Mouse (Mus musculus) CH12.LX (cell line): ENCODE results near the gene Prelp. TPM values are rescaled to one million over a fixed set of nuclear protein-coding genes. Genes with fewer than 3 reads are reported as not detected.

Source experiments
- DNase-seq: peaks from one replicate; pipeline ENCODE4 v3.0.0-alpha.2; 2013; ENCODE audit errors: extremely low read depth
- H3K27ac ChIP-seq: 2 replicates; pipeline ENCODE4 v1.5.1; 2012; ENCODE audit warnings: low read depth, mild to moderate bottlenecking, control low read depth, moderate library complexity; ENCODE audit not compliant: insufficient read depth
- H3K27me3 ChIP-seq: replicated peaks from 2 replicates; pipeline ENCODE3; 2012; ENCODE audit warnings: inconsistent platforms
- H3K36me3 ChIP-seq, 2 experiments: replicated peaks in 1 of 2; 2 replicates each; pipeline versions ENCODE3 to v1.6.1; 2012; ENCODE audit warnings: inconsistent platforms in 1 of 2, low read length in 1 of 2, mild to moderate bottlenecking in 1 of 2, mixed read lengths in 1 of 2, moderate library complexity in 1 of 2; ENCODE audit not compliant: control insufficient read depth in 1 of 2, insufficient read depth in 1 of 2
- H3K4me1 ChIP-seq, 2 experiments: 2 replicates each; pipeline ENCODE4 v1.6.1; 2012; ENCODE audit warnings: inconsistent platforms in 1 of 2, moderate library complexity in 1 of 2; ENCODE audit not compliant: insufficient read depth in 2 of 2, control insufficient read depth in 1 of 2
- H3K4me2 ChIP-seq: 2 replicates; pipeline ENCODE4 v1.6.1; 2012; ENCODE audit warnings: low read depth, mild to moderate bottlenecking, control low read depth; ENCODE audit not compliant: poor library complexity, insufficient read depth, severe bottlenecking
- H3K4me3 ChIP-seq, 3 experiments: fragments of 150-350 bp in 1 of 3; sonication (generic) in 1 of 3; replicated peaks in 1 of 3; 2 replicates each; pipeline versions ENCODE3 to v1.5.1; 2011 to 2012; ENCODE audit warnings: low read depth in 2 of 3, low read length in 2 of 3, mild to moderate bottlenecking in 2 of 3, moderate library complexity in 2 of 3, control low read depth in 1 of 3, improper control_type of control experiment in 1 of 3, inconsistent platforms in 1 of 3, mixed read lengths in 1 of 3; ENCODE audit not compliant: poor library complexity in 1 of 3
- H3K79me2 ChIP-seq: replicated peaks from 2 replicates; pipeline ENCODE4 v1.6.1; 2012; ENCODE audit warnings: mild to moderate bottlenecking, moderate library complexity; ENCODE audit not compliant: control insufficient read depth, poor library complexity, insufficient read depth, severe bottlenecking; ENCODE audit errors: extremely low read depth
- H3K9ac ChIP-seq: 2 replicates; pipeline ENCODE4 v1.6.1; 2012; ENCODE audit warnings: low read depth, mild to moderate bottlenecking, control low read depth, moderate library complexity; ENCODE audit not compliant: insufficient read depth
- H3K9me3 ChIP-seq: replicated peaks from 2 replicates; pipeline ENCODE3; 2012; ENCODE audit warnings: low read length, inconsistent platforms, mixed read lengths
- BHLHE40 ChIP-seq: IDR thresholded peaks from 2 replicates; pipeline ENCODE4 v1.6.1; 2011; ENCODE audit warnings: mild to moderate bottlenecking, low read depth, low read length, improper control_type of control experiment
- CTCF ChIP-seq, 2 experiments: IDR thresholded peaks in 1 of 2; conservative IDR thresholded peaks in 1 of 2; 2 replicates each; pipeline ENCODE4 v1.5.1; 2011 to 2012; ENCODE audit warnings: low read depth in 2 of 2, low read length in 2 of 2, improper control_type of control experiment in 1 of 2, inconsistent platforms in 1 of 2, mild to moderate bottlenecking in 1 of 2, moderate library complexity in 1 of 2
- ELF1 ChIP-seq: IDR thresholded peaks from 2 replicates; pipeline ENCODE4 v1.6.1; 2014; ENCODE audit warnings: low read depth, mild to moderate bottlenecking, inconsistent platforms, low read length, improper control_type of control experiment
- EP300 ChIP-seq: IDR thresholded peaks from 2 replicates; pipeline ENCODE4 v1.6.1; 2011; ENCODE audit warnings: low read length, improper control_type of control experiment
- JUND ChIP-seq: conservative IDR thresholded peaks from 2 replicates; pipeline ENCODE4 v1.6.1; 2011; ENCODE audit warnings: low read depth, low read length, improper control_type of control experiment
- KAT2A ChIP-seq: IDR thresholded peaks from 2 replicates; pipeline ENCODE4 v1.6.1; 2012; ENCODE audit warnings: low read length, improper control_type of control experiment, inconsistent platforms; ENCODE audit not compliant: insufficient replicate concordance
- MXI1 ChIP-seq: IDR thresholded peaks from 2 replicates; pipeline ENCODE4 v1.6.1; 2011; ENCODE audit warnings: mild to moderate bottlenecking, low read depth, low read length, improper control_type of control experiment
- NELFE ChIP-seq: IDR thresholded peaks from 2 replicates; pipeline ENCODE4 v1.6.1; 2011; ENCODE audit warnings: low read depth, low read length, improper control_type of control experiment
- PAX5 ChIP-seq: IDR thresholded peaks from 2 replicates; pipeline ENCODE4 v1.6.1; 2012; ENCODE audit warnings: low read length, inconsistent platforms, mixed read lengths
- RAD21 ChIP-seq: IDR thresholded peaks from 2 replicates; pipeline ENCODE4 v1.6.1; 2011; ENCODE audit warnings: low read depth, mild to moderate bottlenecking, low read length, improper control_type of control experiment, moderate library complexity
- UBTF ChIP-seq: IDR thresholded peaks from 2 replicates; pipeline ENCODE4 v1.6.1; 2012; ENCODE audit warnings: low read depth, mild to moderate bottlenecking, inconsistent platforms, low read length, improper control_type of control experiment, moderate library complexity
- USF1 ChIP-seq: IDR thresholded peaks from 2 replicates; pipeline ENCODE4 v1.6.1; 2014; ENCODE audit warnings: low read depth, mild to moderate bottlenecking, inconsistent platforms, low read length, improper control_type of control experiment
- USF2 ChIP-seq: conservative IDR thresholded peaks from 2 replicates; pipeline ENCODE4 v1.6.1; 2011; ENCODE audit warnings: low read depth, low read length, improper control_type of control experiment
- ZC3H11A ChIP-seq: IDR thresholded peaks from 2 replicates; pipeline ENCODE4 v1.6.1; 2012; ENCODE audit warnings: low read depth, mild to moderate bottlenecking, inconsistent platforms, low read length, improper control_type of control experiment
- ZMIZ1 ChIP-seq: IDR thresholded peaks from 2 replicates; pipeline ENCODE4 v1.6.1; 2012; ENCODE audit warnings: low read depth, mild to moderate bottlenecking, inconsistent platforms, low read length, improper control_type of control experiment
- ZNF384 ChIP-seq: IDR thresholded peaks from 2 replicates; pipeline ENCODE4 v1.6.1; 2012; ENCODE audit warnings: low read depth, low read length, improper control_type of control experiment, inconsistent platforms
- dilution Hi-C: fragments of 300-500 bp; cut with MboI; formaldehyde crosslinking; loops from 2 replicates; pipeline ENCODE4 v1.14.3; 2020; ENCODE audit warnings: low sequenced_read_pairs; ENCODE audit not compliant: extremely low pct_unique_long_range_greater_than_20kb, extremely low pct_ligation_motif_present
- in situ Hi-C: fragments of 300-500 bp; cut with MboI; formaldehyde crosslinking; loops from 3 replicates; pipeline ENCODE4 v1.14.3; 2019; ENCODE audit warnings: low sequenced_read_pairs, low pct_ligation_motif_present, low pct_unique_long_range_greater_than_20kb, mixed read lengths
- polyA plus RNA-seq: library from polyadenylated mRNA; unstranded; fragments of >175 nt; gene quantifications from 2 replicates; pipeline ENCODE4 v1.2.1, GENCODE M21; 2012; ENCODE audit warnings: low read depth; ENCODE audit not compliant: insufficient read length
- total RNA-seq, 2 experiments: library from RNA; depleted of rRNA; stranded (reverse); fragments of 300-350 nt in 1 of 2; fragments of >200 nt in 1 of 2; gene quantifications; 2 replicates each; pipeline ENCODE4 v1.2.3; 2012 to 2014

Gene Prelp
- total and polyA plus RNA-seq, 3 experiments, result not detected

DNA sequence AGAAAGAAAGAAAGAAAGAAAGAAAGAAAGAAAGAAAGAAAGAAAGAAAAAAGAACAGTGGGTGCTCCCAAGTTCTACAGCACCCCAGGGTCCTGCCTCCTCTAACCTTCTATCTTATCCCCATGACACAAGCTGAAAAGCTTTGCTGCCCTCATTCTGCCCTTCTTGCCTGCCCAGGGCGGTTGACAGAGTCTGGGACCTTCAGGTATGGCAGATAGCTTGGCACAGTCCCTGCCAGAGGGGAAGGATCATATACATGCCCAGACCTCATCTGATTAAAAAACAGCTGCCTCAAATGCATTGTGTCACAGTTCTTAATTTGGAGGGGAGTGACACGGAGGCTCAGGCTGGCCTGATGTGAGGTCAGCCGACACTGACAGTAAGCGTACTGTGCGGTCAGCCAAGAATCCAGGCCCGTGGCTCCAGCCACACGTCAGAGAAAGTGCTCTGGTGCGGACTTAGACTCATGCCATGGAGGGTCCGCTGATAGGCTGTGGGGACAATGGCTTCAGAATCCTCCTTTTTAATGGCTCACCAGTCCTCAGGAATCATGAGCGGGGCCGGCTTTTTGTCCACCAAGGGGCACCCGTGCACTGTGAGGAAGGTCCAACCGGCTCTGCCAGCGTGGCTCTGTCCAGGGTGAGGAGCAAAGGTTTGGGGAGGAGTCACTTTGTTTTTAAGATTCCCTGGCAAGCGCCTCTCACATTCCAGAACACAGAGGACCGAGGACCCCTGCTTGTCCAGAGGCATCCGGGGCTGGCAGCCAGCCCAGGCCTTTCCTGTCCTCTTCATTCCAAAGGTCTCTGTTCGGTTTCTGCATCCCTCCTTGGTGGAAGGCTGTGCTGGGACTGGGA is 40.3 kb upstream of the Prelp start:
- H3K4me3 ChIP-seq, result no peak overlapping the region
- H3K79me2 ChIP-seq, result no peaks in the 10 kb centered on the region
- H3K9me3 ChIP-seq, result no peaks in the 10 kb centered on the region
- no peak overlapping the region for H3K4me2 ChIP-seq
- in situ Hi-C loops, result loop anchor here (10.0 kb wide), 1 partner anchor 53 kb away; no protein-coding TSS in a partner anchor
- H3K9ac ChIP-seq, result no peak overlapping the region
- H3K27ac ChIP-seq, result no peak overlapping the region
- no peak; the same call in none of the 2 replicates for TF ChIP-seq RAD21
- TF ChIP-seq CTCF (conservative IDR thresholded peaks at IDR 0.05 in 1 of 2, IDR thresholded peaks at IDR 0.05 in 1 of 2; ENCODE audit: low read depth in 2 of 2, low read length in 2 of 2), result 0 out of 4 replicates have a peak, but pooled peaks of 1 of the 2 experiments have one; percentile 26
- TF ChIP-seq USF1, result no peak
- H3K27me3 ChIP-seq, result peaks cover 71% of the 10 kb centered on the region
- no peaks in the 10 kb centered on the region for H3K4me1 ChIP-seq
- dilution Hi-C loops, result no loop called here
- no peaks in the 10 kb centered on the region for H3K36me3 ChIP-seq
- no peak for DNase-seq

DNA sequence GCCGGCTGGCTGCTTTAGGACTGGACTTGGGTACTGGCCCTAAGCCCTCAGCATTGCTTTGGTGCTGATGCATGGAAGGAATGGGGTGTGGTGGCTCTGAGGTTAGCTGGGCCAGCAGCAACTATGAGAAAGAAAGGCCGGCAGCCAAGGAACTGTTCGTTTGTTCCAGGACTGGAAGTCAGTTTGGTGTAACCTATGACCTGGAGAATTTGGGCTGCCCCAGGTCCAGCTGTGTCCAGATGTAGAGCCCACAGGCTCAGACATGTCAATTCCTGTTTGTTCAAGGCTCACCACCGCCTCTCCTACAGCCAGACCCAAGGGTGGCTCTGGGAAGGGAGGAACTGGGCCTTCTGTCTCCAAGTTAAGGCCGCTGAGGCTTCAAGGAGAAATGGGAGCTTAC is 38.3 kb upstream of the Prelp start:
- no peaks in the 10 kb centered on the region for H3K4me1 ChIP-seq
- H3K4me2 ChIP-seq, result no peak overlapping the region
- no peaks in the 10 kb centered on the region for H3K79me2 ChIP-seq
- H3K36me3 ChIP-seq, result no peaks in the 10 kb centered on the region
- peaks cover 68% of the 10 kb centered on the region for H3K27me3 ChIP-seq
- DNase-seq, result no peak
- dilution Hi-C loops (no loop called here), in situ Hi-C loops (no loop called here)
- no peak overlapping the region for H3K27ac ChIP-seq
- no peak overlapping the region for H3K4me3 ChIP-seq
- H3K9me3 ChIP-seq, result no peaks in the 10 kb centered on the region
- H3K9ac ChIP-seq, result no peak overlapping the region
- TF ChIP-seq USF1, result no peak
- TF ChIP-seq PAX5, result no peak
- no peak for TF ChIP-seq MXI1
- no peak for TF ChIP-seq USF2
- TF ChIP-seq JUND, result no peak
- TF ChIP-seq EP300, result no peak

- dilution Hi-C loops (no loop called here), in situ Hi-C loops (no loop called here)
- Histone ChIP-seq H3K4me2 (no peak overlapping the region), H3K36me3 (no peaks in the 10 kb centered on the region), H3K27ac (no peak overlapping the region), H3K9me3 (no peaks in the 10 kb centered on the region), H3K4me3 (no peak overlapping the region), H3K9ac (no peak overlapping the region), H3K79me2 (no peaks in the 10 kb centered on the region), H3K27me3 (peaks cover 86% of the 10 kb centered on the region), H3K4me1 (no peaks in the 10 kb centered on the region)
- DNase-seq, result no peak
- TF ChIP-seq EP300 (no peak), NELFE (no peak), KAT2A (no peak), USF1 (no peak), ZNF384 (no peak), UBTF (no peak), BHLHE40 (no peak), ZC3H11A (no peak), ELF1 (no peak), ZMIZ1 (no peak)
- TF ChIP-seq, all 38 proteins: peak for 0
These were observed 32.8 kb upstream of the Prelp start for GRCm38 (mm10) chr1:133954009-133954408.
